Mouse (Mus musculus): Measurements from ENCODE around the gene Capza1.

GRCm38 (mm10) chr3:104789312-104789605, 75.0 kb downstream of the Capza1 start:
- TF ChIP-seq POLR2A (IDR thresholded peaks at IDR 0.05; ENCODE audit: borderline replicate concordance, control insufficient read depth, low read depth, low read length) (no peak), CTCF (IDR thresholded peaks at IDR 0.05; ENCODE audit: control insufficient read depth, insufficient read depth, low read length) (no peak)

Data from bone marrow, adult 2 months (tissue).